ENCODE assay signal across 31 mouse cellular contexts in genomic region chr17:8406285-8406684, GRCm38 (mm10). TPM values are rescaled to one million over a fixed set of nuclear protein-coding genes. Genes with fewer than 3 reads are reported as not detected.
DNase-seq lines count a peak whose midpoint lies in the region; ATAC-seq and TF ChIP-seq lines count a peak whose summit lies in the region.
"Had no signal": no experiment of that assay in that cellular context is flagged by ENCODE, and none has a peak within 500 bp of the region (broad histone marks: within the 10 kb centered on the region; RNA-seq: fewer than 3 reads in every experiment).

No protein-coding gene starts in this region.

- no peak overlapping the region for H3K4me2 ChIP-seq in kidney, embryonic 16.5 days (replicated peaks; ENCODE audit: low read depth, low read length)
- H3K4me2 ChIP-seq in limb, embryonic 11.5 days (ENCODE audit: low read depth, severe bottlenecking) = no peak overlapping the region
- H3K4me2 ChIP-seq: embryonic facial prominence, embryonic 15.5 days; forebrain, embryonic 13.5 days; hindbrain, embryonic 12.5 days; kidney, embryonic 15.5 days; neural tube, embryonic 12.5 days; stomach, embryonic 15.5 days had no signal

- peaks cover 12% of the 10 kb centered on the region for H3K4me1 ChIP-seq in kidney, embryonic 16.5 days (ENCODE audit: insufficient read depth, low read length)
- peaks cover 17% of the 10 kb centered on the region for H3K4me1 ChIP-seq in limb, embryonic 11.5 days (ENCODE audit: control insufficient read depth, insufficient read depth, low read length)
- H3K4me1 ChIP-seq in thymus, adult 2 months (replicated peaks; ENCODE audit: control insufficient read depth, insufficient read depth, low read length) = peaks cover 8% of the 10 kb centered on the region

- no peak overlapping the region for H3K4me3 ChIP-seq in kidney, embryonic 16.5 days (ENCODE audit: low read length)
- no peak overlapping the region for H3K4me3 ChIP-seq in limb, embryonic 11.5 days (ENCODE audit: low read depth, low read length)
- H3K4me3 ChIP-seq in thymus, adult 2 months (ENCODE audit: control insufficient read depth, insufficient read depth, low read length) = no peak overlapping the region
- H3K4me3 ChIP-seq: embryonic facial prominence, embryonic 15.5 days; forebrain, embryonic 13.5 days; hindbrain, embryonic 12.5 days; kidney, embryonic 15.5 days; myocyte; neural tube, embryonic 12.5 days; stomach, embryonic 15.5 days had no signal

- no peak for TF ChIP-seq POLR2A in thymus, adult 2 months (IDR thresholded peaks at IDR 0.05; ENCODE audit: control insufficient read depth, extremely low read depth, insufficient read depth, low read length, poor library complexity)

- H3K9me3 ChIP-seq in kidney, embryonic 16.5 days (ENCODE audit: low read length) = no peaks in the 10 kb centered on the region
- H3K9me3 ChIP-seq in limb, embryonic 11.5 days (ENCODE audit: control insufficient read depth, low read length) = no peaks in the 10 kb centered on the region
- H3K9me3 ChIP-seq: embryonic facial prominence, embryonic 15.5 days; forebrain, embryonic 13.5 days; hindbrain, embryonic 12.5 days; kidney, embryonic 15.5 days; neural tube, embryonic 12.5 days; stomach, embryonic 15.5 days had no signal

- DNase-seq in kidney, postnatal 36 days = no peak
- peak; percentile 43 for DNase-seq in embryo, embryonic 11 days
- DNase-seq in limb, embryonic 11.5 days (ENCODE audit: low spot score) = peak; percentile 56
- peak; percentile 35 for DNase-seq in retina, postnatal 1 day
- no peak for DNase-seq in thymus, adult 2 months
- DNase-seq in spleen, postnatal 10 days (ENCODE audit: low spot score in 2 of 2) = no peak
- DNase-seq: adrenal gland, postnatal 25 days; cerebellum, adult 18-20 months; cerebellum, postnatal 14 days; gastrocnemius, postnatal 14 days; heart, postnatal 14 days; kidney, adult 18-20 months; kidney, postnatal 4 days; liver; lung, adult 2 months; lung, postnatal 10 days; right cerebral cortex, postnatal 14 days; thymus, postnatal 14 days had no signal

- no peaks in the 10 kb centered on the region for H3K36me3 ChIP-seq in kidney, embryonic 16.5 days (ENCODE audit: insufficient read depth, low read length)
- no peaks in the 10 kb centered on the region for H3K36me3 ChIP-seq in limb, embryonic 11.5 days (ENCODE audit: control insufficient read depth, insufficient read depth, low read length)
- H3K36me3 ChIP-seq in thymus, adult 2 months (ENCODE audit: control insufficient read depth, insufficient read depth, low read length) = no peaks in the 10 kb centered on the region
- H3K36me3 ChIP-seq: embryonic facial prominence, embryonic 15.5 days; hindbrain, embryonic 12.5 days; kidney, embryonic 15.5 days; neural tube, embryonic 12.5 days; stomach, embryonic 15.5 days had no signal

- H3K27ac ChIP-seq in kidney, embryonic 16.5 days (ENCODE audit: low read length) = no peak overlapping the region
- H3K27ac ChIP-seq in limb, embryonic 11.5 days (replicated peaks; ENCODE audit: low read depth, low read length) = no peak overlapping the region
- no peak overlapping the region for H3K27ac ChIP-seq in thymus, adult 2 months (ENCODE audit: control insufficient read depth, insufficient read depth, low read length)
- H3K27ac ChIP-seq: embryonic facial prominence, embryonic 15.5 days; forebrain, embryonic 13.5 days; hindbrain, embryonic 12.5 days; kidney, embryonic 15.5 days; liver, embryonic 14.5 days; macrophage; neural tube, embryonic 12.5 days; stomach, embryonic 15.5 days had no signal

- 0 out of 2 replicates have a peak overlapping the region, but pooled peaks have one; percentile 22 for H3K9ac ChIP-seq in kidney, embryonic 16.5 days (replicated peaks; ENCODE audit: low read length)
- no peak overlapping the region for H3K9ac ChIP-seq in limb, embryonic 11.5 days (ENCODE audit: low read length)
- H3K9ac ChIP-seq: embryonic facial prominence, embryonic 15.5 days; forebrain, embryonic 13.5 days; hindbrain, embryonic 12.5 days; kidney, embryonic 15.5 days; liver, embryonic 14.5 days; neural tube, embryonic 12.5 days; stomach, embryonic 15.5 days had no signal

- TF ChIP-seq CTCF in thymus, adult 2 months (IDR thresholded peaks at IDR 0.05; ENCODE audit: borderline replicate concordance, control insufficient read depth, extremely low read depth, insufficient read depth, low read length, poor library complexity) = no peak

- no peaks in the 10 kb centered on the region for H3K27me3 ChIP-seq in kidney, embryonic 16.5 days (ENCODE audit: insufficient read depth, low read length)
- no peaks in the 10 kb centered on the region for H3K27me3 ChIP-seq in limb, embryonic 11.5 days (ENCODE audit: control insufficient read depth, insufficient read depth, low read length)
- H3K27me3 ChIP-seq in thymus, adult 2 months (ENCODE audit: control insufficient read depth, insufficient read depth, low read length) = no peaks in the 10 kb centered on the region
- H3K27me3 ChIP-seq: embryonic facial prominence, embryonic 15.5 days; kidney, embryonic 15.5 days; stomach, embryonic 15.5 days had no signal

- no peak for ATAC-seq in kidney, embryonic 16.5 days (ENCODE audit: low FRiP score, low TSS enrichment)
- 0 out of 2 replicates have a peak, but pooled peaks have one; percentile 51 for ATAC-seq in limb, embryonic 11.5 days (ENCODE audit: insufficient number of reproducible peaks, low FRiP score, low TSS enrichment, low read depth)
- ATAC-seq: CD4-positive, CD25-positive, alpha-beta regulatory T cell, adult 4 months; forebrain, embryonic 13.5 days had no signal

- 35% methylated on average over 6 of the region's 6 CpGs for WGBS in kidney, embryonic 16.5 days
- 21% methylated on average over 6 of the region's 6 CpGs for WGBS in limb, embryonic 11.5 days
- WGBS in thymus, adult 2 months = 89% methylated on average over 6 of the region's 6 CpGs

RNA-seq across cellular contexts. Expression of gene T, which starts 27.9 kb away (rescaled TPM):
- polyA plus RNA-seq in kidney, embryonic 16.5 days (2015; fragmentation: Nextera tagmentation; extraction: Ambion mirVana) = 0.10 and 0.24 TPM in 2 replicates
- polyA plus RNA-seq in limb, embryonic 11.5 days (2014; fragmentation: Nextera tagmentation; extraction: Ambion mirVana) = 1.1 and 1.5 TPM in 2 replicates
- 0.63 and 1.8 TPM in 2 replicates for polyA plus RNA-seq in thymus, adult 2 months (2012; rRNA removed)
- polyA plus RNA-seq: CD4-positive, CD25-positive, alpha-beta regulatory T cell, adult 4 months; macrophage; small intestine, adult 2 months; urinary bladder, adult 2 months had no signal

RNA-seq across cellular contexts. Expression of gene T2, which starts 50.5 kb away (rescaled TPM):
- 0.62 and 0.63 TPM in 2 replicates for polyA plus RNA-seq in kidney, embryonic 16.5 days (2015; fragmentation: Nextera tagmentation; extraction: Ambion mirVana)
- 1.2 and 2.1 TPM in 2 replicates for polyA plus RNA-seq in limb, embryonic 11.5 days (2014; fragmentation: Nextera tagmentation; extraction: Ambion mirVana)
- polyA plus RNA-seq in thymus, adult 2 months (2012; rRNA removed) = 0.09 and 0.11 TPM in 2 replicates
- polyA plus RNA-seq: macrophage had no signal

Comparison
In these comparisons a context has a peak if more than half of its experiments do, and no peak if none do; other contexts are left out.
1. DNase-seq: peak in embryo, embryonic 11 days (single experiment), limb, embryonic 11.5 days (single experiment) and retina, postnatal 1 day (single experiment); none in kidney, postnatal 36 days (0 of 2), thymus, adult 2 months (single experiment) and spleen, postnatal 10 days (0 of 2).